Mouse (Mus musculus): Measurements from ENCODE around the gene Nubpl. TPM values are rescaled to one million over a fixed set of nuclear protein-coding genes. Genes with fewer than 3 reads are reported as not detected.
"Not testable (repeated sequence)": the region's sequence is repeated elsewhere in the genome, so short reads cannot be mapped to it uniquely, and the experiment has no call there.

Gene Nubpl
- 1 to 10 TPM; 4.4 to 6.7 TPM for total RNA-seq (2021)
- long read RNA-seq, experiment 1, transcript Nubpl-201 (11 exons, 2,987 nt) = major isoform, 7 of 7 reads
- long read RNA-seq, experiment 1, partial matches to known transcripts = 0 of 7 reads
- long read RNA-seq, experiment 1, other reads (novel, unspliced or antisense) = 0 of 7 reads
- long read RNA-seq, experiment 2, partial matches to known transcripts = 0 of 5 reads
- long read RNA-seq, experiment 2, other reads (novel, unspliced or antisense) = 1 of 5 reads

DNA sequence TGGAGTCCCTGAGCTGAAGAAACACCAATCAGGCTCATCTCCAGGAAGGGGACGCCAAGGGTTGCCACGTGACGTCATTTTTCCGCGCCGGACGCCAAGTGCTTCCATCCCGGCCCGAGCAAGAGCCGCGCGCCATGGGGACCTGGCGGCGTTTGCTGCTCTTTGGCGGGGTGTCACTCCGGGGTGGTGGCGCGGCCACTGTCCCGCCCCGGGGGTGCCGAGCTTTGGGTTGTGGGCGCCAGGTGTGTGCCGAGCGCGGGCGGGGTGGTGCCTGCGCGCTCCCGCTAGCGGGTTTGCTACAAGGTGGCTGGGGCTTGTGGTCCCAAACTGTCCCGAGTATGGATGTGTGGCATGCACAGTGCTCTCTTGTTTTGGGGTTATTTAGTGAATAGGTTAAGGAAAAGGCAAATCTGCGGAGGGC, at the start of gene Nubpl:
Gene Nubpl (plus strand): TSS at position 88 of the 421 bp plus-strand sequence.
- DNase-seq (ENCODE audit: low spot score) = peak; percentile 94

DNA sequence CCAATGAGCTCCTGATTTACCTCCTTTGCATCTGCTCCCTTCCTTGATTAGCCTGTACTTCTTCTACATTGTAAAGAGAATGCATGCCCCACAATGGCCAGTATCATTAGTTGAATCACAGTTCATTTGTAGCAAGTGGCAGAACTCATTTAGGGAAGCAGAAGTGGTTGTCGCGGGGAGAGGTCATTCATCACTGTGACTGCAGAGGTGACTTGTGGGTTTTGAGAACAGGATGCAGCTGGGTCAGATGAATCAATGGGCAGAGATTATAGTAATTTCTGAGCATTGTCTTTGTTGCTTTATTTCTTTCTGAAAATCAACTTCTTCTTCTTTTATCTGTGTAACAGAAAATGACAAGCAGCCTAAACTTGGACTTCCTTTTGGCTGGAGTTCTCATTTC, 48.2 kb upstream of the Nubpl start:
- no peak for DNase-seq (ENCODE audit: low spot score)

DNA sequence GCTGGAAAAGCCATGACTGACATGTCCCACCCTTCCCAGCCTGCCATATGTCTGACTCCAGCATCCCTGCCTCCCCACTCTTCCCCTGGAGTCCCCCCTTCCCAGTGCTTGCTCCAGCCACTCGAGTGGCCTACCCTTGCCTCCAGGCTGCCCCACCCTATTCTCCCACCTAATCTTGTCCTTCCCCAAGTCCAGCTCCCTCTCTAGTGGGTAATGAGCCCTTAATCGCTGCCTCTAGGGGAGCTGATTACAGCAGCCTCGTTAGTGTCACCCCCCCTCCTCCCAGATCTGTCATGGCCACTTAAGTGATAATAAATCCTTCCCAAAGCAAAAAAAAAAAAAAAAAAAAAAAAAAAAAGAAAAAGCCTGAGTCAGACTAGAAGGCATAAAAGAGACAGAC, 18.2 kb upstream of the Nubpl start:
- DNase-seq (ENCODE audit: low spot score) = not testable (repeated sequence)

DNA sequence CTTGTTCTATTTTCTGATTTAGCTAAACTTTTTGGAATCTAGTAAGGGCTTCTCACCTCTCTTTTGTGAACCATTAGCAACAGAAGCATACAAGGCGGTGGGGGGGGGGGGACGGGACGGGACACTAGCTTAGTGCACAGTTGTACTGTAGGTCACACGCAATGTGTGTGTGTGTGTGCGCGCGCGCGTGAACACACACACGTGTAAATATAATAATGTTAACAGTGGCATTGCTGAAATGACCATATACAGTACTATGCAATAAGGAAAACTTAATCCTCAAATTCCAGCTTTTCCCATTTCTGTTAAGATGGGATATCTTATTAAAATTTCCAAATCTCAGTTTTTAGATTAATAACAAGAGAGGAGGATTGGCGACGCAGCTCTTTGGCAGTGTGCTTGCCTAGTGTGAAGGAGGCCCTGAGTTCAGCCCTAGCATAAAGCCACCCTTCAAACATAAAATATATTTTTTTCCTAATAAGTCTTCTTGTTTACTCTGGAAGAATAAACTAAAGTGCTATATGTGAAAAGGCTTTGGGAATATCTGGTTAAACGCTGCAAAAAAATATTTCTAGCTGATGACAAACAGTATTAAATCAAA, 388 bp upstream of the Nubpl start:
- no peak for DNase-seq (ENCODE audit: low spot score)

DNA sequence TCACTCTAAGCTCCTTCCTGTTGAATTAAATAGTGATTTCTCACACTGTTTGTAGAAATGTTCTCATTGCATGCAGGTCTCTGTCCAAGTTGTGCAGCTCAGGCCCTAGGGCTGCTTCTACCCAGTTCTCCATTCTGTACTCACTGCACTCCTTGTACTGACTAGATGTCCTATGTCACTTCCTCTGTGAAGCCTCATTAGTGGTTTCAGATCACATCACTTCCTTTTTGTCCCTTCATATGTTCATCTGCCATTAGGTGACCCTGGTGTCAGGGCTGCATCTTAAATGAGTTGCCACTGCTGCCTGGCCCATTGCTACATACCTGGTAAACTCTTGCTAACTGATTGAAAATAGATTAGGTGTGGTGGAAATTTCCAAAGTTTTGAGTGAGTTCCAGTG, 22.7 kb downstream of the Nubpl start:
- DNase-seq (ENCODE audit: low spot score) = no peak

DNA sequence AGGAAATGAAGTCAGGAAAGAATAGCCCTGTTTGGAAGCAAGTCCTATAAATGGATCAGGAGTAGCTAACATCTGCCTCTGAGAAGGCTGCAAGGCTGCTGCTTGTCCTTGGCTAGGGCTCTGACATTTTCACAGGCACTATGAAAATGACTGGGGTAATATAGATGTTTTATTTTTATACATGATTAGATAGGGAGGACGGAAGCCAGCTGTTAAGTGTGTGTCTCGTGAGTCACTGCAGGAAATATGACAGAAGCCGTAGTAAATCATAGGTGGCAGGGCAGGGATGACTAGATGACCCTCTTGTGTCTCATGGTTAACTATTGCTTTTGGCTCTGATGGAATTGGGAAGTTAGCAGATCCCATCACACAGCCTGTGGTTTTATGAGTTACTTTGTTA, 28.9 kb downstream of the Nubpl start:
- no peak for DNase-seq (ENCODE audit: low spot score)

DNA sequence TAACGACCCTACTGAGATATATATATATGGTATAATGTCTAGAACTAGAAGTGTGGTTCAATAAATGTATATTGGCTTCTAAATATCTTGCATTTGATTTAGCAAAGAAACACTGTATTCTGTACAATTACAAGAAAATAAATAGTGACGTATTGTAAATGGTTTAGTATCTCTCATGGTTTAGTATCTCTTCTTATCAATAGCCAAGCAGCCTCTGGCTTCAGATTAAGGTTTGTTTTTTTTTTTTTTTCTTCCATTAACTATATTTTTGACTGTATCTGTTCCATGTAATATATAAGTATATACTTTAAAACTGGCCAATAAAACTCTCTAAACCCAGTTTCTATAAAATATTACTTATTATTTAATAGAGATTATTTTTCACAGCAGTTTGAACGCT, 31.5 kb downstream of the Nubpl start:
- DNase-seq (ENCODE audit: low spot score) = no peak

DNA sequence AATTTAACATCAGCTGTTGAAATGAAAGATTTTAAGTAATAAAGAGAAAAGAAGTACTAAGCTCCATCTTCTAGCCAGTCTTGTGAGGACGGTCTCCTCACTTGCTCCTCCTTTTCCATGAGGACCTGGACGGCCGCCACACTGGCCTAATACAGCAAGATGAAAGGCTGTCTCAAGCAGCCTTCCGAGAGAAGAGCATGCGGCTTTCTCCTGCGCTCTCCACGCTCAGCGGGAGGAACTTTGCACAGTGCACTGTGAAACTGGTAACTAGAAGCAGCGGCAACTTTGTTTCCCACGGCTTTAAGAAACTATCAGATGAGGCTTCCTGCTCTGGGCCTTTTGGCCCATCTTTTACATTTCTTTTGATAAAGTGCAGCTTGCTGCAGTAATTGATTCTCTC, 34.7 kb downstream of the Nubpl start:
- no peak for DNase-seq (ENCODE audit: low spot score)

DNA sequence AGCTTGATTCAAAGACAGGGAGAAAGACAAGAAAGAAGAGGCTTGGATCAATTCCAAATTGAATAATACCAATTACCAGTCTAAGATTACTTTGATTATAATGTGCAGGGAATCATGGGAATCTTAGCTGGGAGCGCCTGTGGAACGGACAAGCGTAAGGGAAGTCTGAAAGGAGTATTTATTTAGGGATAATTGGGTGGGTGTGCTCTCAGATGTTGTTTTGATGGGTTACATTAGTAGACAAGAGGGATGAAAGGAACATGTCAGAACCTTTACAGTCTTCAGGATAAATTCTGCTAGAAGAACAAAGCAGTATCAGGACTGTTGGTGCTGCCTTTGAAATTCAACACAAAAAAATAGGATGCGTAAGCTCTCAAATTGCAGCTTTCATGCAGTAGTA, 40.8 kb downstream of the Nubpl start:
- no peak for DNase-seq (ENCODE audit: low spot score)

DNA sequence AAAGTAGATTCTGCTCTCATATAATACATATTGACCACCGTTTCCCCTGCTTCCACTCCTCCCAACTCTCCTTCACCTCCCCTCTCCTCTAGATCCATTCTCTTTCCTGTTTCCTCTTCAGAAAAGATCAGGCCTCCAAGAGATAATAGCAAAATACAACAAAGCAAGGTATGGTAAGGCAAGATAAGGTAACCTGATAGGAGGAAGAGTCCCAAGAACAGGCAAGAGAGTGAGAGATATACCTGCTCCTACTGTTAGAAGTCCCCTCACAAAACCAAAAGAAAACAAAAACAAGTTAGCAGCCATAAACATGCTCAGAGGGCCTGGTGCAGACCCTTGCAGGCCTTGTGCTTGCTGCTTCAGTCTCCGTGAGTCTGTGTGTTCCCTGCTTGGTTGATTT, 49.1 kb downstream of the Nubpl start:
- no peak for DNase-seq (ENCODE audit: low spot score)

DNA sequence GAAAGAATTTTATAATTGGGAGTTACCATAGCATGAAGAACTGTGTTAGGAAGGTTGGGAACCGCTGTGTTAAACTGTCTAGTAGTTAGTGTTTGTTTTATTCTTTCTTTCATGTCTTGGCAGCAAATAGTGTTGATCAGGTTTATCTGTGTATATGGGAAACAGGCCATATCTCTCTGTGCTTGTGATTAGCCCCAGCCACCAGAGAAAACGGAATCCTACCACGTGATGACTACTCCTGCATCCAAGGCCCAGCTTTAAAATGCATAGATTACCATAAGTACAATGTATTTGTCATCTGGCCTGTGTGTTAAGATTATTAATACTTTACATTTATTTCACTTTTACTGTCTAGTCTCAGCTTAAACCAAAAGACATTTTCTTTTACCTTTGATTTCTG, 51.9 kb downstream of the Nubpl start:
- DNase-seq (ENCODE audit: low spot score) = no peak

DNA sequence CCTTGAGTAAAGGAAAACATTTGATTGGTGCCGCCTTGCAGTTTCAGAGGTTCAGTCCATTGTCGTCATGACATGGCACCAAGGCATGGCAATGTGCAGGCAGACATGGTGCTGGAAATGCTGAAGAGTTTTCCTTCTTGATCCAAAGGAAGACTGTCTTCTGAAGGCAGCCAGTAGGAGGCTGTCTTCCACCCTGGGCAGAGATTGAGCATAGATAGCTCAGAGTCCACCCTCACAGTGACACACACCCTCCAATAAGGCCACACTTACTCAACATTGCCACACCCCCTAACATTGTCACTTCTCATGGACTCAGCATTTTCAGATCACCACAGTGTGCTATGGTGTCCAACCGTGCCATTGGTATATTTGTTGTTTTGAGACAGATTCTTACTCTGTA, 54.5 kb downstream of the Nubpl start:
- DNase-seq (ENCODE audit: low spot score) = no peak

DNA sequence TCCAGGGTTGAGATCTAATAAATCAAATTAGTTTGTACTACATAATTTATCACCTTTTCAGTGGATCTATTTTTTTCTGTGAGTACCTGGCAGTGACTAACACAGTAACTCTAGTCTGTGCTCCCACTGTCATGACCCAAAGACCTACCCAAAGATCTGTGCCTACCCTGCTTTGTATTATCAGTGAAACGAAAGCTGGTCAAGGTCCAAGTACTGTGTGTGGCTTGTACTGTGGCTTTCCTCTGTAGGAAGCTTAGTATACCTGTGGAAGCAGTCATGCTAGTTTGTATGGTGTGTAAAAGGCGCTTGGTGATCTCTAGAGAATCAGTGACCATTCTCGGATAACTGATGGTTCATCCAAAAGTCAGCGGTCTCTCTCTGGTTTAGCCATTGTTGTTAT, 57.4 kb downstream of the Nubpl start:
- no peak for DNase-seq (ENCODE audit: low spot score)

DNA sequence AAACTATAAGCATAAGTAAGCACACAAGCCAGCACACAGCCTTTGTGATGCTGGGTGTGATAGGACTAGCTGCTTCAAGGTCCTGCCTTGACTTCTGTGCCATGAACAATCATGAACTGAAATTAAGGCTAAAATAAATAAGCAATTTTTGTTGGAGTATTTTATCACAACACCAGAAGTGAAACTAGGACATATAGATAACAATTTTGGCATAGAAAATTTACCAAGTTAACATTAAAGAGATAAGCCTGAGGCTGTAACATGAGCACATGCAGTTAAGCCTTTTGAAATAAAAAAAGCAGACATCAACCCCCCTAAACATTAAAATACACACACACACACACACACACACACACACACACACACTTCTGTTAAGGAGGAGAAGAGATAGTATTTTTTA, 66.9 kb downstream of the Nubpl start:
- DNase-seq (ENCODE audit: low spot score) = no peak

DNA sequence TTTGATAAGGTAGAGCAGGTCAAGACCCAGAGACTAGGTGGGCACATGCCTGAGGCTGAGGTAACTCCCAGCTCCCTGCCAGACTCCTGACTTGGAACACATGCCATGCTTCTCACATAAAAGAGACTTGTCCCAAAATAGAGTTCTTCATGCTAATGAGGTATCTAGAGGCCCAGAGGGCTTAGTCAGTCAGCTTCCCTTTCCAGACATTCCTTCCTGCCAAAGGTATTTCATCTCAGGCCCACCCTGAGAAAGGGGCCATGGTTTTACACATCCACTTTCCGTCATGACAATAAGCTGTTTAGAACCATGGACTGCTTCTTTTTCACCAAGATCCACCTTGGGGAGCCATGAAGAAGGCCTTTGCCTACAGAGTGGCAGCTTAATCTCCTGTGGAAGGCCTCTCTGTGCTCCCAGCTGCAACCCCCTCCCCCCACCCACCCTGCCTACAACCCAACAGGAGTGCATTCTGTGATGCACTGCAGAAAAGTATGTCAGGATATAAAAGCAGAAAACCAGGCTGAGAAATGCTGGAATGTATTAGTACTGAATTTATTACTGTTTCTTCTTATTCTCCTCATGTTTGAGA, 88.8 kb downstream of the Nubpl start:
- no peak for DNase-seq (ENCODE audit: low spot score)

DNA sequence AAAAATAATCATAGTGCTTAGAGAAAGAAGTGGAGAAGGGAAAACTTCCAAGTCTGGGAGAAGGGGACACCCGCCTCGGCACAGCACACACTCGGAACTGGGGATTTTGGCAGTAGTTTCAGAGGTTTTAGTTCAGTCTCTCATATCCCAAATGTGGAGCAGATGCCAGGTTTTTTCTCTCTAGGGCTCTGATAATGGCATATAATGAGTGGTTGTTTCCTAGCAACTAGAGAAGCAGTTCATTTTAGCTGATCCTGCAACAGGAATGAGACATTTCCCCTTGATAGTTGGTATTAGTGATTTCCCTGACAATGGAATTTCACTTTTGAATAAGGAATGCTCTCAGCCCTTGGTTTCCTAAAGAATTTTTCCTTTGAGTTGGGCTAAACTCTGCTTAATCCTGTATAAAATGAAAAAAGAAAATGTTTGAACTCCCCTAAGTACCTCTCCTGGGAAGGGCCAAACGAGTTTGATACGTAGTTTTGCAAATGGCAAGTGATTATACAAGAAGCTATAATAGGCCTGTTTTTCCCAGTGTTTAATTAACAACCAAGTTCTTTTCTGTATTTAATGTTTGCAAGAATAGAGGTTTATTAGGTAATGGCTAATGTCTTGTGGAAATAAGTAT, 89.5 kb downstream of the Nubpl start:
- DNase-seq (ENCODE audit: low spot score) = no peak

DNA sequence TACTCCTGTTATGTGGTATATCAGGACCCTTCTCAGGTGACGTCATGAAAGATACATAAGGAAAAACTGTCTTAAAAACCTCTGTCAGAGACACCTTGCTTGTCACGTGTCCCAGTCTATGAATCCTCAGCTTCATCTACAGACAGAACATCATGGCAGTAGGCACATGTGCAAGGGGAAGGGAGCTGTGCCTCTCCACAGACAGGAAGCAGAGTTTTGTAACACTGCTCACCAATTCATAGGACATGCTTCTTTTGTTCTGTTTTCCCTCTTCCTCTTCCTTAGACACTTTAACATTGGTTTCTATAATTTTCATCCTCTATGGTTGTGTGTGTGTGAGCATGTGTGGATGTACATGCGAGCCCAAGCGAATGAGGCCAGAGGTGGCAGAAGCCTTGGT, 100.9 kb downstream of the Nubpl start:
- DNase-seq (ENCODE audit: low spot score) = no peak

DNA sequence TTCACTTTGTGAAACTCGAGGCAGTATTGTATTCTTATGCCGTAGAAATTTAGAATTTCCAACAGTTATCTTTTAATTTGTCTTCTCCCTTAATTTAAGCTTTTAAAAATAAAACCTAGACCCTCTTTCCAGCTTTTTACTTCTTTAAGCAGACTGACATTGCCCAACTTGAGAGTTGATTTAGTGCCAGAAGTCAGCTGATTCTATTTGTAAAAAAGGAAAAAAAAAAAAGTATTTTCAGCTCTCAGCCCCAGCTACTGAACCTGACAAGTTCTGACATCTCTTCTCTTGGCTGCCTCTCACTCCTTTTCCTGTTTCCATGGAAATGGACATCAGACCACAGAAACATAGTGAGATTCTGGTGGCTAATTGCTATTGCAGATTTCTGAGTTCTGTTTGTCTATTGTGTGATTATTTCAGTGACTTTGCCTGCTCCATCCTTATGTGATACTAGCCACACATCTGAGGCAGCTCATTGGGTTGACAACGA, 111.6 kb downstream of the Nubpl start:
- DNase-seq (ENCODE audit: low spot score) = no peak

DNA sequence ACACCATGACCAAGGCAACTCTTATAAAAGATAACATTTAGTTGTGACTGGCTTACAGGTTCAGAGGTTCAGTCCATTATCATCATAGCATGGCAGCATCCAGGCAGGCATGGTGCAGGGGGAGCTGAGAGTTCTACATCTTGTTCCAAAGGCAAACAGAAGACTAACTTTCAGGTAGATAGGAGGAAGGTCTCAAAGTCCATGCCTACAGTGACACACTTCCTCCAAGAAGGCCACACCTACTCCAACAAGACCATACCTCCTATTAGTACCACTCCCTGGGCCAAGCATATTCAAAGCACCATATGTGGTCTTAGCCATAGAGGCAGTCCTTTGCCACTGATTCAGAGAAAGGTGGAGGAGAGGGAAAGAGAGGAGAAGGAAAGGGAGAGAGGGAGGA, 113.6 kb downstream of the Nubpl start:
- no peak for DNase-seq (ENCODE audit: low spot score)

DNA sequence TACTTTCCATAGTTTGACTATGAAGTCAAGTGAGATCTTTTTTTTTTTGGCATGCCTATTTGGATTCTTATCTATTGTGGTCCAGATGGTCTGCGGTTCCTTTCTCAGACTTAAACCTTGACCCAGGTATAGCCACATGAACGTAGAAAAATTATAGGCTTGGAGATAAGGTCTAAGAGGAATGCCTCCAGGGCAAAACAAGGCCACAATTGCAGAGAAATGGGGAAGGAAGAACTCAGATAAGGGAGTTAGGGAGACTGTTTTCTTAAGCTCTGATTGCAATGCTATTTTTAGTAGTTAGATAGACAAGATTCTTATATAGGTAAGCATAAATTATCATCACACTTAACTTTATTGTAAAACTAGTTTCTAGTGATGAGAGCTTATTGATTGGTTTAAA, 117.3 kb downstream of the Nubpl start:
- no peak for DNase-seq (ENCODE audit: low spot score)

DNA sequence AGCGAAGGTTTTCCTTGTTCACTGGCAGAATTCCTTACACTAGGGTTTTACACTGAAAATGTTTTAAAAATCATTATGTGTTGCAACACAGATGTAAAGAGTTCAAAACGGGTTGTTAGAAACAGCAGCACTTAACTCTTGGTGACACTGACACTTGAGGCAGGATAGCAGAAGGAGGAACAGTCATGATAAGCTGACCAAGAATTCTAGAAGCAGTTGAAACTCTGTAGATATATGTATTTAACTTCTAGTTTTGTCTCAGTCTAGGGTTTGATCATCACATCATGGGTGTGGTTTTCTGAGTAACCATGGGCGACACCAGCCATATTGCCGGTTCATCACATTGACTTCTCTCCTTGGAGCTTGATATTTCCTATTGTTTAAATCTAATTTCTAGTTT, 127.4 kb downstream of the Nubpl start:
- DNase-seq (ENCODE audit: low spot score) = no peak

DNA sequence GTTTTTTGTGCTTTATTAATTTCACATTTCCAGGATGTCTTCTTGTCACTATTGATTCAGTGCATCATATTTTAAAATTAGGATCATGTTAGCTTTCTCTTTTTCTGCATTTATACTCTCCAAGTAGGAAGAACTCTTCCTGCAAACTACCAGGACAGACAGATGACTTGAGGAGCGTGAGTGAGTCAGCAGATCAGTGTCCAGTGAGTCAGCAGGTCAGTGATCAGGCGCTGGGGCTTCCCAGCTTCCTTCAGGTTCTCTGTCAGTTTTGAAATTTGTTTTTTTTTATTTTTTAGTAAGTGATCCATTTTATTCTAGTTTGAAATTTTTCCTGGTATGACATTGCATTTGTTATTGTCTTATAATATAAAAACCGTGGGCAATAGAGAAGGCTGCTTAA, 131.2 kb downstream of the Nubpl start:
- DNase-seq (ENCODE audit: low spot score) = no peak

DNA sequence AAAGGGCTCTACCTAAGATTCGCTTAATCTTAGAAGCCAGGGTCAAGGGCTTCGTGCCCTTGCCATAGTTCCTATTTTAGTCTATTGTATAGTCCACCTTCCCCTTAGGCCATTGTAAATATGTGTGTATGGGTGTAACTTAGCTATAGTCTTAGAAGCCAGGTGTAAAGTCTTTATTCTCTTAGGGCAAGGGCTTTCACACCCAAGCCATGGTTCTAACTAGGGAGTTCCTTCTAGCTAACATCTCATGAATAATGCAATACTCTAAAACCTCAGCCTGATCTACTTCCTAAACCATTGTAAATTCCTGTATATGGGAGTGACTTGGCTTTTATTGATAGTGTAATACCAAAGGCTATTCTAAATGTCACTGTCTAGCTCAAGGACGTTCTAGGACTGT, 134.4 kb downstream of the Nubpl start:
- not testable (repeated sequence) for DNase-seq (ENCODE audit: low spot score)

Measured in gastrocnemius, adult 18-20 months (tissue).